Mouse (Mus musculus): Measurements from ENCODE around the gene Prpf6. TPM values are rescaled to one million over a fixed set of nuclear protein-coding genes. Genes with fewer than 3 reads are reported as not detected.

Gene Prpf6
- polyA plus RNA-seq (2011; ENCODE audit: insufficient read depth, insufficient read length, low replicate concordance, missing spikeins), result 15.7 and 27.7 TPM in 2 replicates

- Histone ChIP-seq H3K4me3 (replicated peaks; ENCODE audit: control insufficient read depth, low read depth, low read length) (peak within 1 kb of the TSS; percentile 89), H3K4me1 (ENCODE audit: control insufficient read depth, insufficient read depth, low read length) (no peaks in the 10 kb centered on the region), H3K27ac (ENCODE audit: control insufficient read depth, insufficient read depth, low read depth, low read length, poor library complexity) (peak within 1 kb of the TSS; percentile 82)
- TF ChIP-seq POLR2A (IDR thresholded peaks at IDR 0.05; ENCODE audit: borderline replicate concordance, control insufficient read depth, low read depth, low read length) (no peak), CTCF (IDR thresholded peaks at IDR 0.05; ENCODE audit: control insufficient read depth, insufficient read depth, low read length) (no peak)
- WGBS, result 7% methylated on average over 5 of the region's 5 CpGs
Measured at GRCm38 (mm10) chr2:181591528-181592085, at the start of gene Prpf6. Gene Prpf6, plus strand, starts transcription at chr2:181591868.

- no peak overlapping the region for H3K27ac ChIP-seq (ENCODE audit: control insufficient read depth, insufficient read depth, low read depth, low read length, poor library complexity)
- peaks cover 7% of the 10 kb centered on the region for H3K4me1 ChIP-seq (ENCODE audit: control insufficient read depth, insufficient read depth, low read length)
- no peak overlapping the region for H3K4me3 ChIP-seq (replicated peaks; ENCODE audit: control insufficient read depth, low read depth, low read length)
- 72% methylated on average over 7 of the region's 7 CpGs for whole genome bisulfite sequencing
- TF ChIP-seq POLR2A (IDR thresholded peaks at IDR 0.05; ENCODE audit: borderline replicate concordance, control insufficient read depth, low read depth, low read length) (no peak), CTCF (IDR thresholded peaks at IDR 0.05; ENCODE audit: control insufficient read depth, insufficient read depth, low read length) (no peak)
Measured at GRCm38 (mm10) chr2:181546142-181546541, 45.5 kb upstream of the Prpf6 start.

- TF ChIP-seq CTCF (IDR thresholded peaks at IDR 0.05; ENCODE audit: control insufficient read depth, insufficient read depth, low read length), result no peak
- no peak for TF ChIP-seq POLR2A (IDR thresholded peaks at IDR 0.05; ENCODE audit: borderline replicate concordance, control insufficient read depth, low read depth, low read length)
- peak overlapping the region; percentile 46; the same call in 1 of the 2 replicates for H3K27ac ChIP-seq (ENCODE audit: control insufficient read depth, insufficient read depth, low read depth, low read length, poor library complexity)
- 7% methylated on average over 1 of the region's 1 CpGs for WGBS
- H3K4me1 ChIP-seq (ENCODE audit: control insufficient read depth, insufficient read depth, low read length), result peaks cover 7% of the 10 kb centered on the region
- H3K4me3 ChIP-seq (replicated peaks; ENCODE audit: control insufficient read depth, low read depth, low read length), result no peak overlapping the region
Measured at GRCm38 (mm10) chr2:181548227-181548626, 43.4 kb upstream of the Prpf6 start.

GRCm38 (mm10) chr2:181548682-181549081 is 43.0 kb upstream of the Prpf6 start:
- Histone ChIP-seq H3K27ac (ENCODE audit: control insufficient read depth, insufficient read depth, low read depth, low read length, poor library complexity) (peak overlapping the region; percentile 46; the same call in 1 of the 2 replicates), H3K4me3 (replicated peaks; ENCODE audit: control insufficient read depth, low read depth, low read length) (no peak overlapping the region), H3K4me1 (ENCODE audit: control insufficient read depth, insufficient read depth, low read length) (peaks cover 7% of the 10 kb centered on the region)
- no peak for TF ChIP-seq CTCF (IDR thresholded peaks at IDR 0.05; ENCODE audit: control insufficient read depth, insufficient read depth, low read length)
- TF ChIP-seq POLR2A (IDR thresholded peaks at IDR 0.05; ENCODE audit: borderline replicate concordance, control insufficient read depth, low read depth, low read length), result no peak
- 72% methylated on average over 5 of the region's 5 CpGs for WGBS

GRCm38 (mm10) chr2:181550233-181550632 is 41.4 kb upstream of the Prpf6 start:
- 93% methylated on average over 2 of the region's 2 CpGs for WGBS
- no peak for TF ChIP-seq POLR2A (IDR thresholded peaks at IDR 0.05; ENCODE audit: borderline replicate concordance, control insufficient read depth, low read depth, low read length)

GRCm38 (mm10) chr2:181553772-181554171 is 37.9 kb upstream of the Prpf6 start:
- H3K4me3 ChIP-seq (replicated peaks; ENCODE audit: control insufficient read depth, low read depth, low read length), result no peak overlapping the region
- H3K4me1 ChIP-seq (ENCODE audit: control insufficient read depth, insufficient read depth, low read length), result peaks cover 4% of the 10 kb centered on the region
- TF ChIP-seq POLR2A (IDR thresholded peaks at IDR 0.05; ENCODE audit: borderline replicate concordance, control insufficient read depth, low read depth, low read length) (no peak), CTCF (IDR thresholded peaks at IDR 0.05; ENCODE audit: control insufficient read depth, insufficient read depth, low read length) (no peak)
- H3K27ac ChIP-seq (ENCODE audit: control insufficient read depth, insufficient read depth, low read depth, low read length, poor library complexity), result peak overlapping the region; percentile 78; the same call in 1 of the 2 replicates

More at GRCm38 (mm10) chr2:181550233-181550632, 41.4 kb upstream of the Prpf6 start:
- Histone ChIP-seq H3K4me1 (ENCODE audit: control insufficient read depth, insufficient read depth, low read length) (peaks cover 10% of the 10 kb centered on the region), H3K4me3 (replicated peaks; ENCODE audit: control insufficient read depth, low read depth, low read length) (no peak overlapping the region), H3K27ac (ENCODE audit: control insufficient read depth, insufficient read depth, low read depth, low read length, poor library complexity) (no peak overlapping the region)

- H3K4me3 ChIP-seq (replicated peaks; ENCODE audit: control insufficient read depth, low read depth, low read length), result no peak overlapping the region
- WGBS, result 88% methylated on average over 3 of the region's 3 CpGs
- TF ChIP-seq CTCF (IDR thresholded peaks at IDR 0.05; ENCODE audit: control insufficient read depth, insufficient read depth, low read length), result no peak
- no peak for TF ChIP-seq POLR2A (IDR thresholded peaks at IDR 0.05; ENCODE audit: borderline replicate concordance, control insufficient read depth, low read depth, low read length)
- H3K27ac ChIP-seq (ENCODE audit: control insufficient read depth, insufficient read depth, low read depth, low read length, poor library complexity), result no peak overlapping the region
- no peaks in the 10 kb centered on the region for H3K4me1 ChIP-seq (ENCODE audit: control insufficient read depth, insufficient read depth, low read length)
Measured at GRCm38 (mm10) chr2:181567338-181567737, 24.3 kb upstream of the Prpf6 start.

GRCm38 (mm10) chr2:181568272-181569008 is 23.2 kb upstream of the Prpf6 start:
- H3K27ac ChIP-seq (ENCODE audit: control insufficient read depth, insufficient read depth, low read depth, low read length, poor library complexity), result peak overlapping the region; percentile 30; the same call in 1 of the 2 replicates
- no peaks in the 10 kb centered on the region for H3K4me1 ChIP-seq (ENCODE audit: control insufficient read depth, insufficient read depth, low read length)
- TF ChIP-seq POLR2A (IDR thresholded peaks at IDR 0.05; ENCODE audit: borderline replicate concordance, control insufficient read depth, low read depth, low read length) (no peak), CTCF (IDR thresholded peaks at IDR 0.05; ENCODE audit: control insufficient read depth, insufficient read depth, low read length) (peak; percentile 76)
- WGBS, result 51% methylated on average over 7 of the region's 7 CpGs
- H3K4me3 ChIP-seq (replicated peaks; ENCODE audit: control insufficient read depth, low read depth, low read length), result no peak overlapping the region
